16 mouse cellular contexts compared by ENCODE assay signal in the genomic region with DNA sequence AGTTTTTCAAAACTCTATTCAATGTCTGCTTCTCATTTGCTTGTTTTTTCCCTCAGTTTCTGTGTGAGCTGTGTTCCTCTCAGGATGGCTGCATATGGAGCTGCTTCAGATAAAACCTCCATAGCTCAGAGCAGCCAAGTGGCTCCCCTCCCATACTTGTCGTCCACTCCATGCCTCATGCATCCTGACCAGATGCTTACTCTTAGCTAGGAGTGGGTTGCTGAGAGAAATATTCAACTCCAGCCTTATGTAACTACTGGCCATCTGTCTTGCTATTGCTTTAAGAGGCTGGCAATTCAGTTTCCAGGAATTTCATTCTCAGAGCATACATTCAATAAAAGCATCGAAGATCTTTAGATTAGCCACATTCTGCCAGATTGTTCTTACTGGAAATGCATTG.
A peak's percentile ranks its signal among the peaks of the same experiment; 100 is the strongest.
DNase-seq lines count a peak whose midpoint lies in the region; ATAC-seq and TF ChIP-seq lines count a peak whose summit lies in the region.
"Had no signal": no experiment of that assay in that cellular context is flagged by ENCODE, and none has a peak within 500 bp of the region (broad histone marks: within the 10 kb centered on the region; RNA-seq: fewer than 3 reads in every experiment).

No protein-coding gene starts in this region.

- 54% methylated on average over 2 of the region's 2 CpGs for WGBS in hindbrain, postnatal 0 days
- 66% methylated on average over 2 of the region's 2 CpGs for WGBS in hindbrain, embryonic 14.5 days

- H3K36me3 ChIP-seq in hindbrain, postnatal 0 days (ENCODE audit: insufficient read depth, low read length) = no peaks in the 10 kb centered on the region
- no peaks in the 10 kb centered on the region for H3K36me3 ChIP-seq in hindbrain, embryonic 14.5 days (replicated peaks; ENCODE audit: control insufficient read depth, insufficient read depth)
- H3K36me3 ChIP-seq: forebrain, embryonic 10.5 days; G1E had no signal

- peak; percentile 2 for DNase-seq in hindbrain, postnatal 0 days (ENCODE audit: low spot score)
- no peak for DNase-seq in hindbrain, embryonic 14.5 days (ENCODE audit: low spot score)
- DNase-seq in right cerebral cortex, adult 18-20 months = peak; percentile 67
- DNase-seq in right cerebral cortex, postnatal 14 days = no peak
- DNase-seq in left cerebral cortex, adult 8-10 months (ENCODE audit: low spot score in 2 of 2) = peak; percentile 1 to 77
- peak; percentile 89 for DNase-seq in telencephalon, adult 2 months (ENCODE audit: low read depth, low spot score)
- DNase-seq in neural tube, embryonic 10.5 days (ENCODE audit: extremely low spot score, low spot score) = no peak
- DNase-seq in embryo, embryonic 9.5 days (ENCODE audit: extremely low spot score) = no peak
- DNase-seq: cerebellum, adult 8-10 months; heart, adult 11 months; heart, postnatal 14 days; kidney, postnatal 10 days; liver had no signal

- no peak for ATAC-seq in hindbrain, postnatal 0 days
- ATAC-seq in hindbrain, embryonic 14.5 days (ENCODE audit: low FRiP score) = no peak

- no peak overlapping the region for H3K4me2 ChIP-seq in hindbrain, postnatal 0 days (ENCODE audit: low read depth, low read length)
- no peak overlapping the region for H3K4me2 ChIP-seq in hindbrain, embryonic 14.5 days (replicated peaks)

- TF ChIP-seq CTCF in hindbrain, postnatal 0 days (IDR thresholded peaks at IDR 0.05; ENCODE audit: low read depth) = no peak

- H3K27ac ChIP-seq in hindbrain, postnatal 0 days = no peak overlapping the region
- no peak overlapping the region for H3K27ac ChIP-seq in hindbrain, embryonic 14.5 days
- H3K27ac ChIP-seq: forebrain, embryonic 10.5 days; stomach, postnatal 0 days had no signal

- H3K4me3 ChIP-seq in hindbrain, postnatal 0 days (ENCODE audit: low read length) = no peak overlapping the region
- no peak overlapping the region for H3K4me3 ChIP-seq in hindbrain, embryonic 14.5 days (replicated peaks; ENCODE audit: low read length)
- H3K4me3 ChIP-seq: forebrain, embryonic 10.5 days had no signal

- H3K9me3 ChIP-seq in hindbrain, postnatal 0 days (ENCODE audit: low read length) = no peaks in the 10 kb centered on the region
- H3K9me3 ChIP-seq in hindbrain, embryonic 14.5 days (ENCODE audit: control insufficient read depth, low read length) = no peaks in the 10 kb centered on the region
- H3K9me3 ChIP-seq: forebrain, embryonic 10.5 days; G1E had no signal

- no peaks in the 10 kb centered on the region for H3K4me1 ChIP-seq in hindbrain, postnatal 0 days (ENCODE audit: insufficient read depth, low read length)
- H3K4me1 ChIP-seq in hindbrain, embryonic 14.5 days (replicated peaks; ENCODE audit: control insufficient read depth, insufficient read depth, low read length) = no peaks in the 10 kb centered on the region
- H3K4me1 ChIP-seq: forebrain, embryonic 10.5 days had no signal

- no peak overlapping the region for H3K9ac ChIP-seq in hindbrain, postnatal 0 days (replicated peaks; ENCODE audit: low read length)
- H3K9ac ChIP-seq in hindbrain, embryonic 14.5 days = no peak overlapping the region

- H3K27me3 ChIP-seq in hindbrain, postnatal 0 days (ENCODE audit: insufficient read depth, low read length) = no peaks in the 10 kb centered on the region
- no peaks in the 10 kb centered on the region for H3K27me3 ChIP-seq in hindbrain, embryonic 14.5 days (ENCODE audit: control insufficient read depth, insufficient read depth, low read length)

Comparison
In these comparisons a context has a peak if more than half of its experiments do, and no peak if none do; other contexts are left out.
1. DNase-seq: peak in hindbrain, postnatal 0 days (single experiment), right cerebral cortex, adult 18-20 months (single experiment), left cerebral cortex, adult 8-10 months (2 of 2) and telencephalon, adult 2 months (single experiment); none in hindbrain, embryonic 14.5 days (single experiment), right cerebral cortex, postnatal 14 days (single experiment), neural tube, embryonic 10.5 days (single experiment) and embryo, embryonic 9.5 days (single experiment).